Mouse (Mus musculus): ENCODE data around the gene Dnaic2. TPM values are rescaled to one million over a fixed set of nuclear protein-coding genes. Genes with fewer than 3 reads are reported as not detected.

The Dnaic2 gene
- polyA plus RNA-seq, 1 experiment from 2014 or later, result not detected

DNA sequence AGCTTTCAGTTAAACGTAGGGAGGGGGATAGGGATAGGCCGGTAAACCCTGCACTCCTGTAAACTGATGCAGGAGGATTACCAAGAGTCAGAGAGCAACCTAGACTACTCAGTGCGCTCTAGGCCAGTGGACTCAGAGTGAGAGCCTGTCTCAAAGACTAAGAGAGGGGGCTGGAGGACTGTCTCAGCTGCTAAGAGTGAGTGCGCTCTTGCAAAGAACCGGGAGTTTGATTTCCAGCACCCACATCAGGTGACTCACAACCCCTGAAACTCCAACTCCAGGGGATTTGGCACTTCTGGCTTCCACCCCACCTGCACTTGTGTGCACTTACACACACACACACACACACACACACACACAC, 598 bp downstream of the Dnaic2 start:
- no peak for ATAC-seq (ENCODE audit: low read depth)
- WGBS (ENCODE audit: insufficient replicate concordance), result 36% methylated on average over 5 of the region's 5 CpGs
- Histone ChIP-seq H3K27me3 (peaks cover 20% of the 10 kb centered on the region), H3K9me3 (replicated peaks) (no peaks in the 10 kb centered on the region), H3K4me1 (replicated peaks) (peaks cover 16% of the 10 kb centered on the region), H3K9ac (no peak overlapping the region), H3K4me3 (replicated peaks) (no peak overlapping the region), H3K36me3 (no peaks in the 10 kb centered on the region), H3K4me2 (peak overlapping the region; percentile 54; the same call in 1 of the 2 replicates), H3K27ac (no peak overlapping the region)
- no peak for DNase-seq

DNA sequence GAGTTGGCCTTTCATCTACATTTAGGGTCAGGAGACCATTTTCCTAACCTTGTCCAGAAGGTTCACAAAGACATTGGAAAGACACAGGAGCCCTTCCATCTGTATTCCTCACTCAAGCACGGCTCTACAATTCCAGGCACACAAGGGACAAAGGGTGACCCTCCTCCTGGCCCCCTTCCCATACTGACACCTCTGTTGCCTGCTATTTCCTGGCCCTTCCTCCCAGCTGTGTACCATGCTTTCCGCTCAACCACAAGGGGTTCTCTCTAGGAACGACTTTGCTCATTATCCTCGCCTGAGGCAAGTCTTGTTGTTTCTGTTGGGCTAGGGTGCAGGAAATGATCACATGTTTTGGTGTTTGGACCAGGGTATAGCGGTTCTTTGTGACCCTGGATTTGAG, 1.1 kb downstream of the Dnaic2 start:
- peaks cover 20% of the 10 kb centered on the region for H3K27me3 ChIP-seq
- DNase-seq, result no peak
- H3K27ac ChIP-seq, result no peak overlapping the region
- H3K36me3 ChIP-seq, result no peaks in the 10 kb centered on the region
- ATAC-seq (ENCODE audit: low read depth), result no peak
- no peak overlapping the region for H3K9ac ChIP-seq
- H3K4me3 ChIP-seq (replicated peaks), result no peak overlapping the region
- H3K4me2 ChIP-seq, result no peak overlapping the region
- H3K9me3 ChIP-seq (replicated peaks), result no peaks in the 10 kb centered on the region
- 29% methylated on average over 5 of the region's 5 CpGs for WGBS (ENCODE audit: insufficient replicate concordance)
- H3K4me1 ChIP-seq (replicated peaks), result peaks cover 16% of the 10 kb centered on the region

DNA sequence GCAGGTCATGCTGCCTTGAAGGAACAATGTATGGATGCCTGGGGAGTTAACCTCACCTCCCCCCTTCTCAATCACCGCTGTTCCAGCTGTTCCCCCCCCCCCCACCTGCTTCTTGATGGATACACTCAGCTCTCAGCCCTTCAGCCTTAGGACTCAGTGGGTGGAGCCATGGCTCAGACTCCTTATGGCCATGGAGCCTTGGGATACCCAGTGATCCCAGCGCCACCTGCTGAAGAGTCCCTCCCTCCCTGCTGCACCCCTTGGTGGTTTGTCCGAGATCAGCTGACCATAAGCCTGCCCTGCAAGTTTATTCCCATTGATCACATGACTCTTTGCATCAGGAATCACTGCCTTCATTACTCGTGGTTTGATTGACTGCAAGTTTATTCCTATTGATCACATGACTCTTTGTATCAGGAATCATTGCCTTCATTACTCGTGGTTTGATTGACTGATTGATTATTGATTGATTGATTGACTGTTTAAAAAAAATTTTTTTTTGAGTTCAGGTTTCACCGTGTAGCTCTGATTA, 2.7 kb downstream of the Dnaic2 start:
- no peaks in the 10 kb centered on the region for H3K36me3 ChIP-seq
- H3K9me3 ChIP-seq (replicated peaks), result no peaks in the 10 kb centered on the region
- DNase-seq (no peak), ATAC-seq (ENCODE audit: low read depth) (no peak)
- WGBS (ENCODE audit: insufficient replicate concordance), result 46% methylated on average over 6 of the region's 6 CpGs
- no peak overlapping the region for H3K27ac ChIP-seq
- H3K9ac ChIP-seq, result no peak overlapping the region
- H3K4me2 ChIP-seq, result no peak overlapping the region
- H3K27me3 ChIP-seq, result peaks cover 20% of the 10 kb centered on the region
- peaks cover 11% of the 10 kb centered on the region for H3K4me1 ChIP-seq (replicated peaks)
- H3K4me3 ChIP-seq (replicated peaks), result no peak overlapping the region

DNA sequence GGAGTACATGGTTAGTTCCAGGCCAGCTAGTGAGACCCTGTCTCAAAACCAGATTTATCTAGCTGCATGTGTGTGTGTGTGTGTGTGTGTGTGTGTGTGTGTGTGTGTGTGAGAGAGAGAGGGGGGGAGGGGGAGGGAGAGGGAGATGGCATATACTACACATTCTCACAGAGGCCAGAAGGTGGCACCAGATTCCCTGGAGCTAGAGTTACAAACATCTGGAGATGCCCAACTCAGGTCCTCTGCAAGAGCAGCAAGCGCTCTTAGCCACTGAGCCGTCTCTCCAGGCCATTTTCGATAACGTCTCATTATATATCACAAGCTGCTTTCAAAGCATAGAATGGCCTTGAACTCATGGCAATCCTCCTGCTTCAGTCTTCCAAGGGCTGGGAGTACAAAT, 4.5 kb downstream of the Dnaic2 start:
- H3K36me3 ChIP-seq, result no peaks in the 10 kb centered on the region
- H3K4me3 ChIP-seq (replicated peaks), result no peak overlapping the region
- peaks cover 13% of the 10 kb centered on the region for H3K27me3 ChIP-seq
- no peak overlapping the region for H3K9ac ChIP-seq
- H3K4me2 ChIP-seq, result no peak overlapping the region
- H3K9me3 ChIP-seq (replicated peaks), result no peaks in the 10 kb centered on the region
- DNase-seq, result no peak
- no peak for ATAC-seq (ENCODE audit: low read depth)
- WGBS (ENCODE audit: insufficient replicate concordance), result 67% methylated on average over 4 of the region's 4 CpGs
- no peak overlapping the region for H3K27ac ChIP-seq
- peaks cover 6% of the 10 kb centered on the region for H3K4me1 ChIP-seq (replicated peaks)

DNA sequence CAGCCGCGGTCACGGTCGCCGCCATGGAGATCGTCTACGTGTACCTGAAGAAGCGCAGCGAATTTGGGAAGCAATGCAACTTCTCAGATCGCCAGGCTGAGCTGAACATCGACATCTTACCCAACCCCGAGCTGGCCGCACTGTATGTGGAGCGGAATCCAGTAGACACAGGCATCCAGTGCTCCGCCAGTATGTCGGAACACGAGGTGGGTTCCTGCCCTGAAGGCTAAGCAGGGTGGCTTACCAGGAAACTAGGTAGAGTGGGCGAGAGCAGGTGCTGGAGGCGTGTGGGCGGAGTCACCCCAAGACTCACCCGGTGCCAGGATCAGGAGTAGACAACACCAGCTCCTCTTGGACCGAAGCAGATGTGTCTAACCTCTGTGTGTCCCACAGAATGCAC, 5.7 kb downstream of the Dnaic2 start:
- DNase-seq (no peak), ATAC-seq (ENCODE audit: low read depth) (no peak)
- Histone ChIP-seq H3K9me3 (replicated peaks) (no peaks in the 10 kb centered on the region), H3K4me3 (replicated peaks) (no peak overlapping the region), H3K36me3 (no peaks in the 10 kb centered on the region), H3K27ac (no peak overlapping the region), H3K4me1 (replicated peaks) (no peaks in the 10 kb centered on the region), H3K9ac (no peak overlapping the region), H3K27me3 (peaks cover under 1% of the 10 kb centered on the region), H3K4me2 (no peak overlapping the region)
- WGBS (ENCODE audit: insufficient replicate concordance), result 56% methylated on average over 22 of the region's 22 CpGs

DNA sequence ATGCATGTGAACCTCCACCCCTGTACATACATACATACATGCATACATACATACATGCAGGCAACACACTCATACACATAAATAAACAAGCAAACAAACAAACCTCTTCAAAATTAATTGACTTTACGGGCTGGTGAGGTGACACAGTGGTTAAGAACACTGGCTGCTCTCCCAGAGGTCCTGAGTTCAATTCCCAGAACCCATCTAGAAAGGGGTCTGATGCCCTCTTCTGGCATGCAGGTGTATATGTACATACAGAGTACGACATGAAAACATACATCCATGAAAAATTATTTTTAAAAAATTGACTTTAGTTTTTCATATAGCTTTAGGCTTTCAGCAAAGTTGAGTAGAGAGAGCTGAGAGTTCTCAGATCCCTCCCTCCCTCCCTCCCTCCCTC, 8.9 kb downstream of the Dnaic2 start:
- Histone ChIP-seq H3K9me3 (replicated peaks) (no peaks in the 10 kb centered on the region), H3K4me3 (replicated peaks) (no peak overlapping the region), H3K27me3 (no peaks in the 10 kb centered on the region), H3K36me3 (no peaks in the 10 kb centered on the region), H3K27ac (no peak overlapping the region), H3K9ac (no peak overlapping the region), H3K4me1 (replicated peaks) (no peaks in the 10 kb centered on the region), H3K4me2 (no peak overlapping the region)
- WGBS (ENCODE audit: insufficient replicate concordance), result 62% methylated on average over 2 of the region's 2 CpGs
- DNase-seq (no peak), ATAC-seq (ENCODE audit: low read depth) (no peak)

DNA sequence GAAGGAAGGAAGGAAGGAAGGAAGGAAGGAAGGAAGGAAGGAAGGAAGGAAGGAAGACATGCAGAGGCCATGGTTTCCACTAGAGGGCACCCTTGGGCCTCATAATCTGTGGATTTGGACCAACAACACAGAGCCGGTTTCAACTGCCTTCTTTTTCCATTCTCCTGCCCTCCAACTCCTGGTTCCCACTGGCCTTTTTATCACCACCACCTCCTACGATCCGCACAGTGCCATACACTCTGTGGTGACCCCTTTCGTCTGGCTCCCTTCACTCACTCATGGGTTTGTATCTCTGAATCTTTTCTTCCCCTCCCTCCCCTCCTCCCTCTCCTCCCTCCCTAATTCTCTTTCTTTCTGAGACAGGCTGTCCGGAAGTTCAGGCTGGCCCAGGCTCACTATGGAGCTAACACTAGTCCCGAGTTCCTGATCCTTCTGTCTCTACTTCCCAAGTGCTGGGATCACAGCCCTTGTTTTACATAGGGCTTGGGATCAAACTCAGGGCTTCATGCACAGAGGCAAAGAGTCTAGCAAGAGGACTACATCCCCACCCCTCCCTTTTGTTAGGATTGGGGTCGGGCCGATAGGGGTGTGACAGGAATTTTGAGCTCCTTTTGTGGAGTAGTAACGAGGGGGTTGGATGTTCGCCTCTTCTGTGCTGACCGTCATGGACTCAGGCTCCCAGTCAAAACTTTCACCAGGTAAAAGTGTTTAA, 9.9 kb downstream of the Dnaic2 start:
- no peak overlapping the region for H3K4me3 ChIP-seq (replicated peaks)
- H3K9ac ChIP-seq, result no peak overlapping the region
- H3K4me2 ChIP-seq, result no peak overlapping the region
- no peak for DNase-seq
- 43% methylated on average over 11 of the region's 11 CpGs for WGBS (ENCODE audit: insufficient replicate concordance)
- no peaks in the 10 kb centered on the region for H3K4me1 ChIP-seq (replicated peaks)
- H3K27ac ChIP-seq, result no peak overlapping the region
- no peak for ATAC-seq (ENCODE audit: low read depth)
- H3K36me3 ChIP-seq, result no peaks in the 10 kb centered on the region
- H3K9me3 ChIP-seq (replicated peaks), result no peaks in the 10 kb centered on the region
- H3K27me3 ChIP-seq, result no peaks in the 10 kb centered on the region

DNA sequence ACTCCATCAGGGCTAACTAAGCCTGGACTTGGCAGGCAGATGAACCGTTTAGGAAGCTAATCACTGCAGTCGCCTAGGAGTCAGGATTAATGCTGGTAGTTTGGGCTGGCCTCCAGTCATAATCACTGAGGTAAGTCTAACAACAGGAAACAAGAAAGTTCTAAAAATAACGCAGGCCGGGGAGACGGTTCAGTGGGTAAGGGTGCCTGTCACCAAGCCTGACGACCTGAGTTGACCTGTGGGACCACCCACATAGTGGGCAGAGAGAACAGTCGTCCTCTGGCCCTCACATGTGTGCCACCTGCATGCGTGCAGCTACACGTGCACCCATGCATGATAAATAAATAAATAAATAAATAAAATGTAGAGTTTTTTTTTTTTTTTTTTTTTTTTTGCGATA, 13.4 kb downstream of the Dnaic2 start:
- ATAC-seq (ENCODE audit: low read depth) (no peak), DNase-seq (no peak)
- 26% methylated on average over 10 of the region's 10 CpGs for whole genome bisulfite sequencing (ENCODE audit: insufficient replicate concordance)

DNA sequence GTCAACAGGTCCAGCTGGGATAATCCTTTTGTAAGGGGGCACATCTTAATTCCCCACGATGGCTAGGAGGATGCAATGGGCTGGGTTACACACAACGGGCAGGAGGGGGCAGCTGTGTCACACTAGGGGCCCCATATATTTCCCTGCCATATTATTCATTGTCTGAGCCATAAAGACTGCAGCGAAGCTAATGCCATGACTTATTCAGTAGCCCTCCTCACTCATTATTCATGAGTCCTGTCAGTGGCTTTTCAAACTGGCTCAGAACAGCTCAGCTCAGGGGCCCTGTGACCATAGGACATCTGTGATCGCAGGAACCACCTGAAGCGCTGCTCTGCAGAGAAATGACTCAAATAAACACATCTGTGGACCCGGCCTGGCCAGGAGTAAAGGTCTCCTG, 14.2 kb downstream of the Dnaic2 start:
- Histone ChIP-seq H3K4me1 (replicated peaks) (no peaks in the 10 kb centered on the region), H3K27ac (no peak overlapping the region), H3K4me3 (replicated peaks) (no peak overlapping the region), H3K9me3 (replicated peaks) (no peaks in the 10 kb centered on the region), H3K4me2 (no peak overlapping the region), H3K27me3 (0 out of 2 replicates have a peak, but pooled peaks cover 2% of the 10 kb centered on the region), H3K36me3 (no peaks in the 10 kb centered on the region), H3K9ac (no peak overlapping the region)
- ATAC-seq (ENCODE audit: low read depth) (no peak), DNase-seq (no peak)
- 53% methylated on average over 6 of the region's 6 CpGs for WGBS (ENCODE audit: insufficient replicate concordance)

More for the DNA sequence above, 13.4 kb downstream of the Dnaic2 start:
- H3K27me3 ChIP-seq, result 0 out of 2 replicates have a peak, but pooled peaks cover 2% of the 10 kb centered on the region
- no peak overlapping the region for H3K27ac ChIP-seq
- H3K36me3 ChIP-seq, result no peaks in the 10 kb centered on the region
- H3K4me3 ChIP-seq (replicated peaks), result no peak overlapping the region
- H3K9ac ChIP-seq, result no peak overlapping the region
- H3K9me3 ChIP-seq (replicated peaks), result no peaks in the 10 kb centered on the region
- H3K4me2 ChIP-seq, result no peak overlapping the region
- H3K4me1 ChIP-seq (replicated peaks), result no peaks in the 10 kb centered on the region

DNA sequence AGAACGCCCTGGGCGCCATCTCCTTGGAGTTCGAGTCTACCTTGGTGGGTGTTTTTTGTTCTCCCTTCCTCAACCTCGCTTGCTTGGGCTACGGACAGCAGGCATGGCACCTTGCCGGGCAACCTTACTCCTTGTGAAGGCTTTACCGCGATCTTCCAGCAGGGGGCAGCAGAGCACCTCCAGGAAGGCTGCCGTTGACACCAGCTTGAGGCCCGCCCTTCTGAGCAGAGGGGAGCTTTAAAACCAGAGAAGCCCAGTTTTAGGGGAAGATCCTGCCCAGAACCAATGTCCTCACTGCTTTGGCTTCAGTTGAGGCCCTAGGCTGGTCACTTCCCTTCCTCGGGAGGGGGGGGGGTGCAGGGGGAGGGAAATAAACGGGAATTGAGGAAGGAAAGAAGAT, 17.9 kb downstream of the Dnaic2 start:
- H3K4me2 ChIP-seq, result no peak overlapping the region

DNA sequence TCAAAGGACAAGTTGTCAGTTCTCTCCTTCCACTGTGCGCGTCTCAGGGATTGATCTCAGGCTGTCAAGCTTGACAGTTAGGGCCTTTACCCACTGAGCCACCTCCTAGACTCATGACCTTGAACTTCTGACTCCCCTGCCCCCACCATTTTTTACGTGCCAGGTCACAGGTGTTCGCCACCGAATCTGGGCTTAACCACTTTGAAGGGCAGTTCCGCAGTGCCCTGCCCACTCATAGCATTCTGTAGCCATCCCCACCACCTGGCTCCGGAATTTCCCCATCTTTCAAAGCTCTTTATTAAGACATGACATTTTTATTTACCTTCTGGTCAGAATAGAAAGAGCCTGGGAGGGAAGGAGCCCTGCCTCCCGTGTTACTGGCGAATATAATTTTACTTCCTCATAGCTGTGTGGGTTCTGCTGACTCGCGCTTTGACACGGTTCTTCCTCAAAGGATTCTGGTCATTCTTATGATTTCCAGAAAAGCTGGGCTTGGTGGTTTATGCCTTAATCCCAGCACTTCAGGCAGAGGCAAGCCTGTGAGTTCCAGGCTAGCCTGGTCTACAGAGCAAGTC, 20.4 kb downstream of the Dnaic2 start:
- Histone ChIP-seq H3K4me3 (replicated peaks) (no peak overlapping the region), H3K9ac (no peak overlapping the region), H3K4me2 (no peak overlapping the region), H3K36me3 (no peaks in the 10 kb centered on the region), H3K27ac (no peak overlapping the region), H3K27me3 (0 out of 2 replicates have a peak, but pooled peaks cover 2% of the 10 kb centered on the region), H3K9me3 (replicated peaks) (no peaks in the 10 kb centered on the region), H3K4me1 (replicated peaks) (no peaks in the 10 kb centered on the region)
- 44% methylated on average over 12 of the region's 12 CpGs for WGBS (ENCODE audit: insufficient replicate concordance)
- no peak for DNase-seq
- ATAC-seq (ENCODE audit: low read depth), result no peak

More for the DNA sequence above, 17.9 kb downstream of the Dnaic2 start:
- H3K27ac ChIP-seq, result no peak overlapping the region
- H3K9me3 ChIP-seq (replicated peaks), result no peaks in the 10 kb centered on the region
- no peaks in the 10 kb centered on the region for H3K36me3 ChIP-seq
- WGBS (ENCODE audit: insufficient replicate concordance), result 4% methylated on average over 12 of the region's 12 CpGs
- H3K9ac ChIP-seq, result no peak overlapping the region
- no peak overlapping the region for H3K4me3 ChIP-seq (replicated peaks)
- H3K4me1 ChIP-seq (replicated peaks), result no peaks in the 10 kb centered on the region
- DNase-seq (peak; percentile 63), ATAC-seq (ENCODE audit: low read depth) (0 out of 2 replicates have a peak, but pooled peaks have one; percentile 43)
- H3K27me3 ChIP-seq, result 0 out of 2 replicates have a peak, but pooled peaks cover 2% of the 10 kb centered on the region
